ENCODE assay signal across 7 mouse cellular contexts in the genomic region with DNA sequence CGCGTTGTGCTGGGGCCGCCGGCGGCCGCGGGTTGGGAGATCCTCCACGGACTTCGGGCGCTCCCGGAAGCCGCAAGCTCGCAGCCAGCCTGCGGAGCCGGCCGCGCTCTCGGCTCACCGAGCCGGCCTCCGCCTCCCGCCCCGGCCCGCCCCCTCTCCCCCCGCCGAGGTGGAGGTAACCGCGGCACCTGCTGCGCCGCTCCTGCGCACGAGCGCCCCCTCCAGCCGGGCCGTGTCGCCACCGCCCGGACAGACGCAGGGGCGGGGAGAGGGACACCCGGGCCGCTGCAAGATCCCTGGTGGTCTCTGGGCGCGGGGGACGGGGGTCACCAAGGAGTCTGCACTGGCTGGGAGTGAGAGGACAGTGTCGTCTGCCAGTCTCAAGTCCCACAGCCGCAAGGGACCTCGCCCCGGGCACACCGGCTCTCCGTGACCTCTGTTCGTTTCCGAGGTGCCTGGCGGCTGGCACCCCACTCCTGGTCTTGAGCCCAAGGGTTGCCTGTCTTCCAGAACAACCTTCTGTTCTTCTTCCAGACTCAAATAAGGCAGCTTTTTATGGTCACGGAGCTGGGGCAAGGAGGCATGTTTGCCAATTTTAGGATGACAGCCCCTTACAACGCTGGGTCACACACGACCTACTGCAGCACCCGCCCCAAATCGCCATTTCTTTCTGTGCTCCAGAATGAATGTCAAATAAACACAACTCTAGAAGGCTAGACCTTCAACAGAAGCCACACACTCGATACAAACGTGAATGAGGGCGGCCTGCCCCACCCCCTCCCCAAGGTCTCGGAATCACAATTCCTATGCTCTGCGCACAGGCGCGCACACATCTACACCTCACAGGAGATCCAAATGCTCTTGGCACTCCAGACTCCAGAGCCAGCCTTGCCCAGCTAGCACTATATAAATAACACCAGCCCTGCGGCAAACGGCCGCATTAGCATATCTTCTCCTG. TPM values are rescaled to one million over a fixed set of nuclear protein-coding genes. Genes with fewer than 3 reads are reported as not detected.
DNase-seq lines count a peak whose midpoint lies in the region; ATAC-seq and TF ChIP-seq lines count a peak whose summit lies in the region.

Gene Slc22a23 (minus strand): TSS at position 55 of the 958 bp plus-strand sequence.

- no peaks in the 10 kb centered on the region for H3K9me3 ChIP-seq in intestine, postnatal 0 days (ENCODE audit: control insufficient read depth)
- H3K9me3 ChIP-seq in limb, embryonic 12.5 days = no peaks in the 10 kb centered on the region
- H3K9me3 ChIP-seq in midbrain, embryonic 14.5 days (ENCODE audit: control insufficient read depth, low read length) = no peaks in the 10 kb centered on the region

- TF ChIP-seq CTCF in intestine, postnatal 0 days (IDR thresholded peaks at IDR 0.05; ENCODE audit: low read depth) = peak; percentile 83

- 0 out of 2 replicates have a peak, but pooled peaks cover 2% of the 10 kb centered on the region for H3K27me3 ChIP-seq in intestine, postnatal 0 days (replicated peaks; ENCODE audit: control insufficient read depth, insufficient read depth, low read length)
- peaks cover 58% of the 10 kb centered on the region for H3K27me3 ChIP-seq in limb, embryonic 12.5 days
- H3K27me3 ChIP-seq in midbrain, embryonic 14.5 days (ENCODE audit: control insufficient read depth, insufficient read depth, low read length) = no peaks in the 10 kb centered on the region

- H3K27ac ChIP-seq in intestine, postnatal 0 days (ENCODE audit: low read depth, low read length) = peak within 1 kb of the TSS; percentile 91
- peak within 1 kb of the TSS; percentile 59; the same call in 1 of the 2 replicates for H3K27ac ChIP-seq in limb, embryonic 12.5 days
- peak within 1 kb of the TSS; percentile 89 for H3K27ac ChIP-seq in midbrain, embryonic 14.5 days (replicated peaks; ENCODE audit: low read depth, low read length)

- H3K36me3 ChIP-seq in intestine, postnatal 0 days (ENCODE audit: control insufficient read depth, insufficient read depth) = no peaks in the 10 kb centered on the region
- no peaks in the 10 kb centered on the region for H3K36me3 ChIP-seq in limb, embryonic 12.5 days
- H3K36me3 ChIP-seq in midbrain, embryonic 14.5 days (ENCODE audit: control insufficient read depth, insufficient read depth, low read length) = no peaks in the 10 kb centered on the region

- H3K4me3 ChIP-seq in intestine, postnatal 0 days (ENCODE audit: low read depth, low read length) = peak within 1 kb of the TSS; percentile 81
- peak within 1 kb of the TSS; percentile 82 for H3K4me3 ChIP-seq in limb, embryonic 12.5 days (replicated peaks)
- H3K4me3 ChIP-seq in midbrain, embryonic 14.5 days (replicated peaks; ENCODE audit: low read depth, low read length) = peak within 1 kb of the TSS; percentile 96

- H3K4me2 ChIP-seq in intestine, postnatal 0 days (replicated peaks; ENCODE audit: low read depth) = peak within 1 kb of the TSS; percentile 96
- peak within 1 kb of the TSS; percentile 94 for H3K4me2 ChIP-seq in limb, embryonic 12.5 days
- H3K4me2 ChIP-seq in midbrain, embryonic 14.5 days (ENCODE audit: low read length) = peak within 1 kb of the TSS; percentile 81

- ATAC-seq in intestine, postnatal 0 days = peak; percentile 88
- peak; percentile 61; the same call in 1 of the 2 replicates for ATAC-seq in limb, embryonic 12.5 days (ENCODE audit: insufficient number of reproducible peaks, insufficient read depth, low FRiP score, low TSS enrichment, low read depth)
- peak; percentile 83 for ATAC-seq in midbrain, embryonic 14.5 days (ENCODE audit: low FRiP score, low TSS enrichment)

- H3K4me1 ChIP-seq in intestine, postnatal 0 days (replicated peaks; ENCODE audit: control insufficient read depth, insufficient read depth, low read length) = 0 out of 2 replicates have a peak, but pooled peaks cover 7% of the 10 kb centered on the region
- H3K4me1 ChIP-seq in limb, embryonic 12.5 days (replicated peaks) = peaks cover 16% of the 10 kb centered on the region; the same call in 1 of the 2 replicates
- H3K4me1 ChIP-seq in midbrain, embryonic 14.5 days (ENCODE audit: control insufficient read depth, insufficient read depth, low read length) = peaks cover 39% of the 10 kb centered on the region

- WGBS in intestine, postnatal 0 days = 2% methylated on average over 60 of the region's 69 CpGs
- WGBS in limb, embryonic 12.5 days = 3% methylated on average over 55 of the region's 69 CpGs
- WGBS in midbrain, embryonic 14.5 days = 2% methylated on average over 65 of the region's 69 CpGs

- DNase-seq in adrenal gland, postnatal 25 days = peak; percentile 82
- peak; percentile 84 for DNase-seq in embryo, embryonic 9.5 days (ENCODE audit: extremely low spot score)
- DNase-seq in gonadal fat pad, adult 2 months (ENCODE audit: low read depth) = no peak
- peak; percentile 90 for DNase-seq in midbrain, embryonic 14.5 days
- DNase-seq in spleen, postnatal 14 days (ENCODE audit: low spot score in 2 of 2) = peak; percentile 77 to 80

- peak within 1 kb of the TSS; percentile 86 for H3K9ac ChIP-seq in intestine, postnatal 0 days (ENCODE audit: low read depth, low read length)
- H3K9ac ChIP-seq in limb, embryonic 12.5 days (replicated peaks) = peak within 1 kb of the TSS; percentile 84
- H3K9ac ChIP-seq in midbrain, embryonic 14.5 days (replicated peaks; ENCODE audit: low read length) = peak within 1 kb of the TSS; percentile 97

RNA-seq across cellular contexts. Expression of gene Slc22a23, which starts in this region (rescaled TPM):
- 3.8 and 8.2 TPM in 2 replicates for total RNA-seq in adrenal gland, postnatal 25 days (2021)
- 9.3 and 10.6 TPM in 2 replicates for polyA plus RNA-seq in gonadal fat pad, adult 2 months (2012; rRNA removed)
- 3.4 and 3.8 TPM in 2 replicates for polyA plus RNA-seq in intestine, postnatal 0 days (2015; fragmentation: Nextera tagmentation; extraction: Ambion mirVana)
- polyA plus RNA-seq in limb, embryonic 12.5 days (2016; fragmentation: Nextera tagmentation; extraction: Ambion mirVana) = 5.0 and 5.1 TPM in 2 replicates
- 23.4 and 28.0 TPM in 2 replicates for polyA plus RNA-seq in midbrain, embryonic 14.5 days (2014; fragmentation: Nextera tagmentation; extraction: Ambion mirVana)
